Mouse (Mus musculus): ENCODE results near the gene Fmnl1.

The Fmnl1 gene

GRCm38 (mm10) chr11:103240740-103241139, 69.8 kb downstream of the Fmnl1 start:
- no peaks in the 10 kb centered on the region for H3K9me3 ChIP-seq (ENCODE audit: low read length)
- H3K4me3 ChIP-seq (replicated peaks; ENCODE audit: low read length), result no peak overlapping the region
- H3K27me3 ChIP-seq (ENCODE audit: insufficient read depth, low read length), result no peaks in the 10 kb centered on the region
- no peaks in the 10 kb centered on the region; the same call in 1 of the 2 replicates for H3K36me3 ChIP-seq (ENCODE audit: insufficient read depth, low read length)
- TF ChIP-seq CTCF (conservative IDR thresholded peaks at IDR 0.05; ENCODE audit: low read length) (no peak), POU5F1 (IDR thresholded peaks at IDR 0.05; ENCODE audit: borderline replicate concordance, low read length) (no peak), NANOG (IDR thresholded peaks at IDR 0.05; ENCODE audit: borderline replicate concordance, low read length) (no peak)
- H3K4me1 ChIP-seq (replicated peaks; ENCODE audit: low read depth, low read length), result peaks cover 39% of the 10 kb centered on the region

- Histone ChIP-seq H3K4me3 (replicated peaks; ENCODE audit: low read length) (no peak overlapping the region), H3K27me3 (ENCODE audit: insufficient read depth, low read length) (no peaks in the 10 kb centered on the region), H3K4me1 (replicated peaks; ENCODE audit: low read depth, low read length) (peaks cover 23% of the 10 kb centered on the region), H3K9me3 (ENCODE audit: low read length) (no peaks in the 10 kb centered on the region), H3K36me3 (ENCODE audit: insufficient read depth, low read length) (no peaks in the 10 kb centered on the region; the same call in 1 of the 2 replicates)
- TF ChIP-seq CTCF (conservative IDR thresholded peaks at IDR 0.05; ENCODE audit: low read length) (no peak), NANOG (IDR thresholded peaks at IDR 0.05; ENCODE audit: borderline replicate concordance, low read length) (no peak), POU5F1 (IDR thresholded peaks at IDR 0.05; ENCODE audit: borderline replicate concordance, low read length) (no peak)
Measured at GRCm38 (mm10) chr11:103244856-103245255, 73.9 kb downstream of the Fmnl1 start.

- TF ChIP-seq NANOG (IDR thresholded peaks at IDR 0.05; ENCODE audit: borderline replicate concordance, low read length), result no peak
- peaks cover 18% of the 10 kb centered on the region for H3K4me1 ChIP-seq (replicated peaks; ENCODE audit: low read depth, low read length)
- H3K4me3 ChIP-seq (replicated peaks; ENCODE audit: low read length), result no peak overlapping the region
- H3K9me3 ChIP-seq (ENCODE audit: low read length), result no peaks in the 10 kb centered on the region
- no peaks in the 10 kb centered on the region for H3K36me3 ChIP-seq (ENCODE audit: insufficient read depth, low read length)
- no peaks in the 10 kb centered on the region for H3K27me3 ChIP-seq (ENCODE audit: insufficient read depth, low read length)
Measured at GRCm38 (mm10) chr11:103246081-103246730, 75.3 kb downstream of the Fmnl1 start.

GRCm38 (mm10) chr11:103246731-103247290, 75.9 kb downstream of the Fmnl1 start:
- no peaks in the 10 kb centered on the region for H3K36me3 ChIP-seq (ENCODE audit: insufficient read depth, low read length)
- TF ChIP-seq POU5F1 (IDR thresholded peaks at IDR 0.05; ENCODE audit: borderline replicate concordance, low read length) (no peak), NANOG (IDR thresholded peaks at IDR 0.05; ENCODE audit: borderline replicate concordance, low read length) (no peak), CTCF (conservative IDR thresholded peaks at IDR 0.05; ENCODE audit: low read length) (no peak)
- peaks cover 18% of the 10 kb centered on the region for H3K4me1 ChIP-seq (replicated peaks; ENCODE audit: low read depth, low read length)
- no peaks in the 10 kb centered on the region for H3K27me3 ChIP-seq (ENCODE audit: insufficient read depth, low read length)
- no peaks in the 10 kb centered on the region for H3K9me3 ChIP-seq (ENCODE audit: low read length)
- H3K4me3 ChIP-seq (replicated peaks; ENCODE audit: low read length), result no peak overlapping the region

GRCm38 (mm10) chr11:103247504-103248177, 76.7 kb downstream of the Fmnl1 start:
- Histone ChIP-seq H3K4me1 (replicated peaks; ENCODE audit: low read depth, low read length) (peaks cover 18% of the 10 kb centered on the region), H3K36me3 (ENCODE audit: insufficient read depth, low read length) (no peaks in the 10 kb centered on the region), H3K9me3 (ENCODE audit: low read length) (no peaks in the 10 kb centered on the region), H3K4me3 (replicated peaks; ENCODE audit: low read length) (no peak overlapping the region), H3K27me3 (ENCODE audit: insufficient read depth, low read length) (no peaks in the 10 kb centered on the region)
- TF ChIP-seq CTCF (conservative IDR thresholded peaks at IDR 0.05; ENCODE audit: low read length) (no peak), NANOG (IDR thresholded peaks at IDR 0.05; ENCODE audit: borderline replicate concordance, low read length) (no peak), POU5F1 (IDR thresholded peaks at IDR 0.05; ENCODE audit: borderline replicate concordance, low read length) (no peak)

Data from E14TG2a.4 (cell line).